7 mouse cellular contexts compared by ENCODE assay signal in the genomic region with DNA sequence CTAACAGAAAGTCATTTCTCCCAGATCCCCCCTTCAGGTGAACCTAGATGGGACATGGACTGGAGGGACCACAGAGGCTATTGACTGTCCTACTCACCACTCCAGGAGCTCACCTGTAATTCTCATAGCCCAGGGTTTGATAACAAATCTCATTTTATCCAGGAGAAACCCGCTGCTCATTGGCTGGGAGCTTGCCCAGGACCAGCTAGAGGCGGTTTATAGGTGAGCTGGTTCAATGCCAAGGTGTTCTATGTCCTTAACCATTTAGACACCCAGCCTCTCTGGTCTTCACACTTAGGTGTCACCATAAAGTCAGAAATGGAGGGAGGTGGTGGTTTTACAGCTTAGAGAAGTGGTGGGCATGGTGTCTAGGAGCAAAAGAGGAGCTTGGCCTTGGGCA. TPM values are rescaled to one million over a fixed set of nuclear protein-coding genes. Genes with fewer than 3 reads are reported as not detected.
DNase-seq lines count a peak whose midpoint lies in the region; ATAC-seq and TF ChIP-seq lines count a peak whose summit lies in the region.

No protein-coding gene starts in this region.

- TF ChIP-seq CTCF in left cerebral cortex, adult 2 months (IDR thresholded peaks at IDR 0.05), result no peak
- TF ChIP-seq CTCF in kidney, postnatal 0 days (IDR thresholded peaks at IDR 0.05; ENCODE audit: low read depth), result no peak

- ATAC-seq in forebrain, embryonic 11.5 days (replicated peaks; ENCODE audit: low FRiP score), result no peak
- no peak for ATAC-seq in kidney, postnatal 0 days (replicated peaks; ENCODE audit: low FRiP score, low read depth)
- no peak for ATAC-seq in neural tube, embryonic 15.5 days (ENCODE audit: low FRiP score)

- no peak overlapping the region for H3K9ac ChIP-seq in forebrain, embryonic 11.5 days (ENCODE audit: low read length)
- no peak overlapping the region for H3K9ac ChIP-seq in kidney, postnatal 0 days (ENCODE audit: low read depth, low read length)
- no peak overlapping the region for H3K9ac ChIP-seq in neural tube, embryonic 15.5 days (replicated peaks)

- no peak overlapping the region for H3K4me3 ChIP-seq in left cerebral cortex, adult 2 months
- peak overlapping the region; percentile 80 for H3K4me3 ChIP-seq in forebrain, embryonic 11.5 days (ENCODE audit: low read depth, low read length)
- 0 out of 2 replicates have a peak overlapping the region, but pooled peaks have one; percentile 87 for H3K4me3 ChIP-seq in kidney, postnatal 0 days (replicated peaks; ENCODE audit: low read depth, low read length)
- peak overlapping the region; percentile 89; the same call in 1 of the 2 replicates for H3K4me3 ChIP-seq in neural tube, embryonic 15.5 days (replicated peaks)

- H3K4me1 ChIP-seq in forebrain, embryonic 11.5 days (replicated peaks; ENCODE audit: control insufficient read depth, insufficient read depth, low read length), result peaks cover 33% of the 10 kb centered on the region
- peaks cover 16% of the 10 kb centered on the region for H3K4me1 ChIP-seq in kidney, postnatal 0 days (replicated peaks; ENCODE audit: insufficient read depth, low read length)
- peaks cover 61% of the 10 kb centered on the region for H3K4me1 ChIP-seq in neural tube, embryonic 15.5 days

- no peaks in the 10 kb centered on the region; the same call in 1 of the 2 replicates for H3K27me3 ChIP-seq in forebrain, embryonic 11.5 days (ENCODE audit: control insufficient read depth, insufficient read depth, low read length)
- no peaks in the 10 kb centered on the region for H3K27me3 ChIP-seq in kidney, postnatal 0 days (ENCODE audit: insufficient read depth, low read length)
- no peaks in the 10 kb centered on the region for H3K27me3 ChIP-seq in neural tube, embryonic 15.5 days (replicated peaks)

- H3K9me3 ChIP-seq in forebrain, embryonic 11.5 days (ENCODE audit: control insufficient read depth, low read length), result no peaks in the 10 kb centered on the region
- H3K9me3 ChIP-seq in kidney, postnatal 0 days (replicated peaks; ENCODE audit: low read length), result no peaks in the 10 kb centered on the region
- no peaks in the 10 kb centered on the region for H3K9me3 ChIP-seq in neural tube, embryonic 15.5 days (replicated peaks)

- H3K36me3 ChIP-seq in forebrain, embryonic 11.5 days (ENCODE audit: control insufficient read depth, insufficient read depth, low read length), result no peaks in the 10 kb centered on the region
- H3K36me3 ChIP-seq in kidney, postnatal 0 days (ENCODE audit: insufficient read depth, low read length), result peaks cover 2% of the 10 kb centered on the region; the same call in 1 of the 2 replicates
- H3K36me3 ChIP-seq in neural tube, embryonic 15.5 days, result no peaks in the 10 kb centered on the region

- DNase-seq in left cerebral cortex, adult 2 months (ENCODE audit: extremely low spot score in 1 of 2, low spot score in 2 of 2), result no peak
- DNase-seq in left cerebral cortex, adult 9 months (ENCODE audit: low spot score in 2 of 2), result no peak
- DNase-seq in forebrain, embryonic 11.5 days (ENCODE audit: low spot score), result no peak
- no peak for DNase-seq in kidney, postnatal 0 days (ENCODE audit: low spot score)
- DNase-seq in layer of hippocampus, postnatal 10 days (ENCODE audit: low spot score in 2 of 2), result no peak
- no peak for DNase-seq in yolk sac, embryonic 10.5 days (ENCODE audit: low spot score)

- 68% methylated on average over 2 of the region's 2 CpGs for WGBS in forebrain, embryonic 11.5 days
- 57% methylated on average over 2 of the region's 2 CpGs for WGBS in kidney, postnatal 0 days
- WGBS in neural tube, embryonic 15.5 days, result 73% methylated on average over 2 of the region's 2 CpGs

- intact Hi-C loops in left cerebral cortex, adult 2 months (cut with DNase I), result loop anchor here (2.0 kb wide), 2 partner anchors 31 to 103 kb away; no protein-coding TSS in a partner anchor

- H3K4me2 ChIP-seq in forebrain, embryonic 11.5 days (ENCODE audit: low read depth, low read length, severe bottlenecking), result peak overlapping the region; percentile 82
- peak overlapping the region; percentile 81 for H3K4me2 ChIP-seq in kidney, postnatal 0 days (ENCODE audit: low read length)
- peak overlapping the region; percentile 84 for H3K4me2 ChIP-seq in neural tube, embryonic 15.5 days

- H3K27ac ChIP-seq in left cerebral cortex, adult 2 months, result peak overlapping the region; percentile 99
- H3K27ac ChIP-seq in forebrain, embryonic 11.5 days (ENCODE audit: low read depth, low read length), result no peak overlapping the region
- peak overlapping the region; percentile 93 for H3K27ac ChIP-seq in kidney, postnatal 0 days
- H3K27ac ChIP-seq in neural tube, embryonic 15.5 days (replicated peaks), result 0 out of 2 replicates have a peak overlapping the region, but pooled peaks have one; percentile 95

RNA-seq across cellular contexts. Expression of gene Slc2a1, which starts 0.6 kb away (rescaled TPM):
- total RNA-seq in left cerebral cortex, adult 2 months (2021), result 100 to 1,000 TPM in 1 of 2 experiments, 10 to 100 TPM in 1; 92.2 to 127 TPM
- polyA plus RNA-seq in forebrain, embryonic 11.5 days (2014; fragmentation: Nextera tagmentation; extraction: Ambion mirVana), result 171 and 181 TPM in 2 replicates
- 57.5 and 58.0 TPM in 2 replicates for polyA plus RNA-seq in kidney, postnatal 0 days (2015; fragmentation: Nextera tagmentation; extraction: Ambion mirVana)
- 78.8 and 91.3 TPM in 2 replicates for polyA plus RNA-seq in neural tube, embryonic 15.5 days (2015; fragmentation: Nextera tagmentation; extraction: Ambion mirVana)
- 10 to 100 TPM; 53.4 to 60.4 TPM for total RNA-seq in layer of hippocampus, postnatal 10 days (2021)
